Mouse (Mus musculus): Measurements from ENCODE around the gene Cpe. TPM values are rescaled to one million over a fixed set of nuclear protein-coding genes. Genes with fewer than 3 reads are reported as not detected.

Gene Cpe
- total and polyA plus RNA-seq, 3 experiments = not detected

- H3K4me1 ChIP-seq (ENCODE audit: control insufficient read depth in 1 of 2, insufficient read depth in 2 of 2, low read length in 2 of 2) = no peaks in the 10 kb centered on the region
- TF ChIP-seq RCOR1 (IDR thresholded peaks at IDR 0.05; ENCODE audit: low read depth, low read length) = no peak
- no peaks in the 10 kb centered on the region for H3K36me3 ChIP-seq (ENCODE audit: control insufficient read depth in 1 of 2, insufficient read depth in 2 of 2, low read length in 2 of 2)
- H3K4me3 ChIP-seq (ENCODE audit: control insufficient read depth in 1 of 2, insufficient read depth in 1 of 2, low read depth in 2 of 2, low read length in 2 of 2) = no peak overlapping the region
- no peak overlapping the region for H3K9ac ChIP-seq (ENCODE audit: control insufficient read depth, low read depth, low read length, poor library complexity, severe bottlenecking)
- H3K9me3 ChIP-seq (replicated peaks; ENCODE audit: insufficient read depth, low read length) = no peaks in the 10 kb centered on the region
- no peak for DNase-seq (ENCODE audit: low read depth, low spot score)
- no peak overlapping the region for H3K27ac ChIP-seq (ENCODE audit: control insufficient read depth, low read depth, low read length)
- H3K27me3 ChIP-seq (ENCODE audit: control insufficient read depth in 1 of 2, insufficient read depth in 2 of 2, low read length in 2 of 2) = no peaks in the 10 kb centered on the region
- no peaks in the 10 kb centered on the region for H3K79me2 ChIP-seq (ENCODE audit: control insufficient read depth, insufficient read depth, low read length, poor library complexity)
These were observed 114.6 kb downstream of the Cpe start for GRCm38 (mm10) chr8:64578221-64578620.

DNA sequence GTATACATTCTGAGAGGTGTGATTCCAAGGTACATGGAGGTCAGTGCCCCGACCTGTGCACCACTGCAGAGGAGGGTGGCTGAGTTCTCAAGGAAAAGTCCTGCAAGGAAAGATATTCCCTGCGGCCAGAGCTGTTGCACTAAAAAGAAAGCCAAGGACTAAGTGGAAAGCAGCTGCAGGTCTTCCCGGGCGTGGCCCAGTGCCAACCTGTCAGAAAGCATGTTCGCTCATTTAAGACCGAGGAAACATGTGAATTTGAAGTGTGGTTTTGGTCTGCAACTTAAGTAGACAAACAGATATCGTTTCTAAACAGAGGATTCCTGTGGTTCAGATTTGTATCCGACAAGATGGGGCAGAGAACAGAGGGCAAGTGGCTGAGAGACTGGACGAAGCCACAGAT is 117.9 kb downstream of the Cpe start:
- H3K27me3 ChIP-seq (ENCODE audit: control insufficient read depth in 1 of 2, insufficient read depth in 2 of 2, low read length in 2 of 2) = no peaks in the 10 kb centered on the region
- DNase-seq (ENCODE audit: low read depth, low spot score) = no peak
- H3K4me3 ChIP-seq (ENCODE audit: control insufficient read depth in 1 of 2, insufficient read depth in 1 of 2, low read depth in 2 of 2, low read length in 2 of 2) = no peak overlapping the region
- H3K27ac ChIP-seq (ENCODE audit: control insufficient read depth, low read depth, low read length) = no peak overlapping the region
- H3K9ac ChIP-seq (ENCODE audit: control insufficient read depth, low read depth, low read length, poor library complexity, severe bottlenecking) = no peak overlapping the region
- H3K36me3 ChIP-seq (ENCODE audit: control insufficient read depth in 1 of 2, insufficient read depth in 2 of 2, low read length in 2 of 2) = no peaks in the 10 kb centered on the region
- H3K9me3 ChIP-seq (replicated peaks; ENCODE audit: insufficient read depth, low read length) = no peaks in the 10 kb centered on the region
- H3K79me2 ChIP-seq (ENCODE audit: control insufficient read depth, insufficient read depth, low read length, poor library complexity) = no peaks in the 10 kb centered on the region
- TF ChIP-seq EP300 (IDR thresholded peaks at IDR 0.05; ENCODE audit: low read depth in 1 of 2, low read length in 2 of 2) (no peak), NELFE (IDR thresholded peaks at IDR 0.05; ENCODE audit: low read depth, low read length) (no peak), RAD21 (IDR thresholded peaks at IDR 0.05; ENCODE audit: low read depth, low read length) (no peak), MYB (IDR thresholded peaks at IDR 0.05; ENCODE audit: low read depth, low read length) (no peak), POLR2A (IDR thresholded peaks at IDR 0.05; ENCODE audit: control insufficient read depth in 1 of 2, insufficient read depth in 1 of 2, low read depth in 1 of 2, low read length in 2 of 2, poor library complexity in 1 of 2) (no peak), CHD1 (IDR thresholded peaks at IDR 0.05; ENCODE audit: low read depth, low read length) (no peak), USF1 (IDR thresholded peaks at IDR 0.05; ENCODE audit: low read depth, low read length) (no peak), ZMIZ1 (IDR thresholded peaks at IDR 0.05; ENCODE audit: low read depth, low read length) (no peak), ZNF384 (IDR thresholded peaks at IDR 0.05; ENCODE audit: low read depth, low read length) (no peak), SIN3A (IDR thresholded peaks at IDR 0.05; ENCODE audit: low read length) (no peak), TBP (IDR thresholded peaks at IDR 0.05; ENCODE audit: low read depth, low read length) (no peak), TAL1 (IDR thresholded peaks at IDR 0.05; ENCODE audit: low read length) (no peak), ETS1 (IDR thresholded peaks at IDR 0.05; ENCODE audit: low read depth, low read length) (no peak), UBTF (IDR thresholded peaks at IDR 0.05; ENCODE audit: borderline replicate concordance, insufficient read depth, low read depth, low read length) (no peak), GABPA (IDR thresholded peaks at IDR 0.05; ENCODE audit: low read depth, low read length) (no peak), CTCF (IDR thresholded peaks at IDR 0.05 in 2 of 3, conservative IDR thresholded peaks at IDR 0.05 in 1 of 3; ENCODE audit: control insufficient read depth in 1 of 3, insufficient read depth in 1 of 3, low read depth in 2 of 3, low read length in 3 of 3, poor library complexity in 1 of 3, severe bottlenecking in 1 of 3) (no peak)
- no peaks in the 10 kb centered on the region for H3K4me1 ChIP-seq (ENCODE audit: control insufficient read depth in 1 of 2, insufficient read depth in 2 of 2, low read length in 2 of 2)

All from MEL (cell line).